Mouse (Mus musculus) intestine, embryonic 16.5 days (tissue): ENCODE measurements around the gene Zfp423. TPM values are rescaled to one million over a fixed set of nuclear protein-coding genes. Genes with fewer than 3 reads are reported as not detected.

Source experiments
- ATAC-seq: fragments of 200-750 bp; cut with Nextera tagmentation; 2 replicates; pipeline ENCODE4 v1.8.0; 2017; ENCODE audit warnings: moderate TSS enrichment, moderate library complexity
- H3K27ac ChIP-seq: fragments of 300-500 bp; sonication (generic); 2 replicates; pipeline ENCODE4 v1.5.1; 2014; ENCODE audit warnings: mild to moderate bottlenecking, low read length
- H3K27me3 ChIP-seq: fragments of 300-500 bp; sonication (generic); replicated peaks from 2 replicates; pipeline ENCODE4 v1.6.1; 2014; ENCODE audit warnings: low read length, control low read depth, mixed read lengths; ENCODE audit not compliant: control insufficient read depth, insufficient read depth
- H3K36me3 ChIP-seq: fragments of 300-500 bp; sonication (generic); 2 replicates; pipeline ENCODE4 v1.6.1; 2014; ENCODE audit warnings: low read length, control low read depth; ENCODE audit not compliant: control insufficient read depth, insufficient read depth
- H3K4me1 ChIP-seq: fragments of 300-500 bp; sonication (generic); 2 replicates; pipeline ENCODE4 v1.6.1; 2014; ENCODE audit warnings: low read length, control low read depth, mixed read lengths; ENCODE audit not compliant: control insufficient read depth, insufficient read depth
- H3K4me2 ChIP-seq: fragments of 300-500 bp; sonication (generic); 2 replicates; pipeline ENCODE4 v1.6.1; 2014; ENCODE audit warnings: low read depth, low read length, control low read depth
- H3K4me3 ChIP-seq: fragments of 300-500 bp; sonication (generic); 2 replicates; pipeline ENCODE4 v1.5.1; 2014; ENCODE audit warnings: mild to moderate bottlenecking, low read length
- H3K9ac ChIP-seq: fragments of 300-500 bp; sonication (generic); 2 replicates; pipeline ENCODE4 v1.6.1; 2014; ENCODE audit warnings: low read depth, low read length
- H3K9me3 ChIP-seq: fragments of 300-500 bp; sonication (generic); 2 replicates; pipeline ENCODE4 v1.6.1; 2016; ENCODE audit warnings: low read length, control low read depth; ENCODE audit not compliant: control insufficient read depth
- WGBS: fragments of 180-500 bp; shearing (Covaris S2); extraction: QIAGEN DNeasy Blood & Tissue Kit; methylation state at CpG from one replicate; pipeline ENCODE4 v1.1.7; 2014; 5-methylcytosine and 5-hydroxymethylcytosine counted together
- polyA plus RNA-seq: library from polyadenylated mRNA; unstranded; fragments of >200 nt; fragmentation: Nextera tagmentation; extraction: Ambion mirVana; gene quantifications from 2 replicates; pipeline ENCODE4 v1.2.1, GENCODE M21; 2015

Zfp423 gene
- polyA plus RNA-seq, 1 experiment from 2014 or later = 2.4 TPM

DNA sequence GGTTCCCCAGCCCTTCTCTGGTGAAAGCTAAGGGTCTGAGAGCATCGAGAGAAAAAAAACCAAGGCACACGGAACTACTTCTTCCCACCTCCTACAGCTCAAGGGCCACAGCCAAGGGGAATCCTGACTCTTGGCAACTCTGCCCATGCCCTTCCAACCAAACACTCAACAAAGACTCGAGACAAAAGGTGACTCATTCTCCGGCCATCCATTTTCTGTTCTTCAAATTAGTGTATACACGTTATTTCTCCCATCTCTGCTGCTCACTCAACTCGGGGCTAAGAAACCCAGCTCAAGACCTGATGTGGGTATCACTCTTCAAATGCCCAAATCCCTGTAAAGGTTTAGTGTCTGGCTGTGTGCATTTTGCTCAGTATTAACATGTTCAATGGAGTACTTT lies 214.8 kb downstream of the Zfp423 start:
- 83% methylated on average over 6 of the region's 6 CpGs for WGBS
- no peaks in the 10 kb centered on the region for H3K27me3 ChIP-seq

DNA sequence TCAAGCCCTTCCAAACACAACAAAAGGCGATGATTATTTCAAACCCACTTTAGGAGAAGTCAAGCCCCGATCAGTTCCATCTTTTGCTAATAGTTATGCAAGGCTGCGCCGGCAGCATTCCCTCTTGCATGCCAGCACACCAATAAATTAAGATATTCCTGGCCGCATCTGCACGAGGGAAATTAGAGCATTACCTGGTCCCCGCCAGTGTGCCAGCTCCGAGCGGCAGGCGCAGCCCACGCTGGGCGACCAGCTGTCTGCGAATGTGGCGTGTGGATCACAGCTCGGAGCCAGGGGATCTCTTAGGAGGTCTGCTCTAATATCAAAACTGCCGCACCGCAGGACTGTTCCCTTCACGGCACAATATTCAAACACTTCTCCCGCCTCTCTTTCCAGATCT lies 217.4 kb downstream of the Zfp423 start:
- no peaks in the 10 kb centered on the region for H3K36me3 ChIP-seq
- ATAC-seq = no peak
- no peak overlapping the region for H3K4me3 ChIP-seq
- no peak overlapping the region for H3K9ac ChIP-seq
- 86% methylated on average over 19 of the region's 19 CpGs for WGBS
- H3K4me1 ChIP-seq = peaks cover 7% of the 10 kb centered on the region
- no peak overlapping the region for H3K27ac ChIP-seq
- no peak overlapping the region for H3K4me2 ChIP-seq
- H3K9me3 ChIP-seq = no peaks in the 10 kb centered on the region
- H3K27me3 ChIP-seq = no peaks in the 10 kb centered on the region

More for the DNA sequence above, 214.8 kb downstream of the Zfp423 start:
- Histone ChIP-seq H3K9me3 (no peaks in the 10 kb centered on the region), H3K4me2 (no peak overlapping the region), H3K9ac (no peak overlapping the region), H3K4me1 (peaks cover 15% of the 10 kb centered on the region), H3K27ac (no peak overlapping the region), H3K36me3 (no peaks in the 10 kb centered on the region), H3K4me3 (no peak overlapping the region)
- no peak for ATAC-seq

DNA sequence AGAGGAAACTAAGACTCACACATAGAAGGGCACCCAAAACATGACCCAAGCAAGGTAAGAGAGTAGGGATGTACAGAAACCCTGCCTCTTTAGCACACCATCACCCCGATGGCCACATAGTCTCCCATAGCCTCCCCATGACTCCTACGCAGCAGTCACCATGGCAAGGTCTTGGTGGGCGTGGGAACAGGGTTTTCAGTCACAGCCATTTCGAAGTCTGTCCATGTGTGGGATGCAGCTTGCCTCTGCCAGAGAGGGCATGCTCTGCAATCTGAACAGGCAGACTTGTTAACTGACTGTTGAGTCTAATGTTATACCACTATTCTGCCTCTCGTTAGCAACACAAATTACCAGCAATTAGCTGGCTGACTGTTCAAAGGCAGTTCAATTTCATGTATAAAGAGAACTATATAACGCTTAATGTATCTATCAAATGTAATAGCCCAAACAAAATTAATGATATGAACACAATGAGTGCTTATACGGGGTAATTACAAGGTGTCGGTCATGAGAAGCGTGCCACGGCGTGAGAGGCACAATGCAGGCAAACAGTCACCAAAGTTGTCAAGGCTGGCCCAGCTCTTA lies 218.4 kb downstream of the Zfp423 start:
- Histone ChIP-seq H3K9ac (no peak overlapping the region), H3K36me3 (no peaks in the 10 kb centered on the region), H3K27ac (no peak overlapping the region), H3K4me3 (no peak overlapping the region), H3K9me3 (no peaks in the 10 kb centered on the region), H3K4me2 (no peak overlapping the region), H3K4me1 (peaks cover 2% of the 10 kb centered on the region), H3K27me3 (no peaks in the 10 kb centered on the region)
- no peak for ATAC-seq
- WGBS = 92% methylated on average over 11 of the region's 11 CpGs

DNA sequence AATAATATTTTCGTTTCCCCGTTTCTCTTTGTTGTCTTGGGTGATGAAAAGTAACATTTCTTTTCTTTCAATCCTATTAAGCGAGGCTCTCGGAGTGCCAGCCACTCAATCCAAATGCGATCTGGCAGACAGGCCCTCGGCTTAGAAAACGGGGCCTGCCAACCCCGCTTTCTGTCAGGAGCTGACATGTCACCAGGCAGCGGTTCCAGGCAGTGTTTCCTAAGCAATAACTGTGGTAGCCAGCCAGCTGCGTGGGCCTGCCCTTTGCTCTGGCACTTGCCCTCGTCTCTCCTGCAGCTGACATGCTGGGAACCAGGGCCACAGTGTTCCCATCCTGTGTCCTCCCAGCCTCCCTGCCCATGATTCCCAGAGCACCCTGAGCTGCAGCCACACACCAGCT lies 221.5 kb downstream of the Zfp423 start:
- no peak for ATAC-seq
- Histone ChIP-seq H3K36me3 (no peaks in the 10 kb centered on the region), H3K27ac (no peak overlapping the region), H3K4me3 (no peak overlapping the region), H3K27me3 (no peaks in the 10 kb centered on the region), H3K9ac (no peak overlapping the region), H3K4me1 (no peaks in the 10 kb centered on the region), H3K4me2 (no peak overlapping the region), H3K9me3 (no peaks in the 10 kb centered on the region)
- WGBS = 69% methylated on average over 11 of the region's 11 CpGs

DNA sequence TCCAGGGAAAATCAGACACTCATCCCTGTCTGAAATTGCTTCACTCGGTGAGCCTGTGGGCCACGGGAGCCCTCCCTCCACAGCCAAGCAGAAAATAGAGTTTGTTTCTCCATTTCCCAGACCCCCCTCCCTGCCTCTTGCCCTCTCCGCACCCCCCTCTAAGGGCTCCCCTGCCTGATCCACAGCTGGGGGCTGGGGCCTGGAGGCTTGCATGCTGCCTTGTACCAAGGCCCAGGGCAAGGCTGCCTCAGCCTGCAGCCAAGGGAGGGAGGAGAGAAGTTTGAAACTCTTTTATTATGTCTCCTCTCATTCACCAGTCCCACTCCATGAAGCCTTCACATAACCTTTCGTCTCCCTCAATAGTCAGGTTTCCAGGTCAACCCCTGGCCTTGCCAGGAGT lies 224.5 kb downstream of the Zfp423 start:
- H3K9me3 ChIP-seq = no peaks in the 10 kb centered on the region
- H3K4me2 ChIP-seq = no peak overlapping the region
- WGBS = 54% methylated on average over 4 of the region's 4 CpGs
- no peak overlapping the region for H3K4me3 ChIP-seq
- H3K27me3 ChIP-seq = no peaks in the 10 kb centered on the region
- H3K4me1 ChIP-seq = no peaks in the 10 kb centered on the region
- ATAC-seq = no peak
- no peaks in the 10 kb centered on the region for H3K36me3 ChIP-seq
- H3K27ac ChIP-seq = no peak overlapping the region
- no peak overlapping the region for H3K9ac ChIP-seq

DNA sequence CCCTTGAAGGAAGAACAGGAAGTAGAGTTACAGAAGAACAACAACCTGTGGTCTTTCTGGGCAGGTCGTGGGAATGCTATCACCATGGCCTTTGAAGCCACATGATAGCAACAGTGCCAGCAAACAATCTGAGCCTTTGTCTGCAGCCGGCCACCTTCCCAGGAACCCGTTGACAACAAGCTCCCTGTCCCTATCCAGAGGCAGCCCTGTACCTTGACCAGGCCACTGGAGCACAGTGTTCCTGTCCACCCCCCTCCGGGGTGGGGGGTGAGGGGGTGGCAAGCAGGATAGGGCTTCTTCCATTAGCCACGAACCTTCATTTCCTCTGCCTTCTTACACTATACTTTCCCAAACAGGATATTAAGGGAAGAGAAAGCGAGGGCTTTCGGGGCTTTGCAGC lies 224.9 kb downstream of the Zfp423 start:
- WGBS = 47% methylated on average over 7 of the region's 7 CpGs
- H3K4me2 ChIP-seq = no peak overlapping the region
- peak; percentile 81 for ATAC-seq
- H3K4me1 ChIP-seq = no peaks in the 10 kb centered on the region
- no peaks in the 10 kb centered on the region for H3K36me3 ChIP-seq
- no peaks in the 10 kb centered on the region for H3K9me3 ChIP-seq
- H3K27me3 ChIP-seq = no peaks in the 10 kb centered on the region
- H3K9ac ChIP-seq = no peak overlapping the region
- no peak overlapping the region for H3K27ac ChIP-seq
- no peak overlapping the region for H3K4me3 ChIP-seq

DNA sequence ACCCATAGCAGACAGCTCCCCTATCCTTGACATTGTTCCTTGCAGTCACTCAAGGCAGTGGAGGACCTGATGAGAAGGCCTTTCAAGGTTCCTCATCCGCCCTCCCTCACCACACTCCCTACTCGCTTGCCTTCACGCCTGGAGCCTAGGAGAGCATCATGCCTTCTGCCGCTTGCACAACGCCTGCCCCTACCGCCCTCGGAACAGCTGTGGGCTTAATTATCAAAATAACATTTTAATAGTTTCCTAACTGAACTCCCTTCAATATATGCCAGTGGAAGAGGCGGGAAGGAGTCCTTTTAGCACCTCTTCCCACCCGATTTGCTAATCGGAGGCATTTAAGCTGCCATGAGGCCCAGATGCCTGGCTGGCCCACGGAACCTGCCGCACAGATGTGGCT lies 228.3 kb downstream of the Zfp423 start:
- WGBS = 96% methylated on average over 12 of the region's 12 CpGs
- no peak for ATAC-seq
- H3K4me3 ChIP-seq = no peak overlapping the region

DNA sequence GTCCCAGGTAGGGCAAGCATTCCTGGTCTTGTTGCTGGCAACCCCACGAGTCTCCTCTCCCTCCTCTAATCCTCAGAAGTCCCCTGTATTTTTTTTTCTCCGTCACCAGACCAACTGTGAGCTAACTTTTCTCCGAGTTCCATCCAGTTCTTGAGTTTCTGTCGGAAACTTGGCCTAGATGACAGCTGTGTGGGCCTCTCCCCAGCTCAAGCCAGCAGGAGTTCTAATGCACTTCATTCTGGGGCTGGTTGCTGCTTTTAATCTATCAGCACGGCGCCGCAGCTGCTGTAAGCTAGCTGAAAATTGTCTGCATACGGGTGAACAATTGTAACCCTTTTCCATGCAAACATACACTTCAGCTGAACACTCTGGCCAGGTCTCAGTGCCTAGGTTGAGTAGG lies 236.4 kb downstream of the Zfp423 start:
- Histone ChIP-seq H3K4me2 (no peak overlapping the region), H3K27ac (no peak overlapping the region), H3K9ac (no peak overlapping the region), H3K9me3 (no peaks in the 10 kb centered on the region), H3K4me3 (no peak overlapping the region), H3K4me1 (peaks cover 4% of the 10 kb centered on the region; the same call in 1 of the 2 replicates), H3K36me3 (no peaks in the 10 kb centered on the region), H3K27me3 (no peaks in the 10 kb centered on the region)
- 66% methylated on average over 8 of the region's 8 CpGs for WGBS
- ATAC-seq = no peak

More for the DNA sequence above, 228.3 kb downstream of the Zfp423 start:
- Histone ChIP-seq H3K36me3 (no peaks in the 10 kb centered on the region), H3K9me3 (no peaks in the 10 kb centered on the region), H3K9ac (no peak overlapping the region), H3K27me3 (no peaks in the 10 kb centered on the region), H3K4me2 (no peak overlapping the region), H3K4me1 (no peaks in the 10 kb centered on the region), H3K27ac (no peak overlapping the region)

DNA sequence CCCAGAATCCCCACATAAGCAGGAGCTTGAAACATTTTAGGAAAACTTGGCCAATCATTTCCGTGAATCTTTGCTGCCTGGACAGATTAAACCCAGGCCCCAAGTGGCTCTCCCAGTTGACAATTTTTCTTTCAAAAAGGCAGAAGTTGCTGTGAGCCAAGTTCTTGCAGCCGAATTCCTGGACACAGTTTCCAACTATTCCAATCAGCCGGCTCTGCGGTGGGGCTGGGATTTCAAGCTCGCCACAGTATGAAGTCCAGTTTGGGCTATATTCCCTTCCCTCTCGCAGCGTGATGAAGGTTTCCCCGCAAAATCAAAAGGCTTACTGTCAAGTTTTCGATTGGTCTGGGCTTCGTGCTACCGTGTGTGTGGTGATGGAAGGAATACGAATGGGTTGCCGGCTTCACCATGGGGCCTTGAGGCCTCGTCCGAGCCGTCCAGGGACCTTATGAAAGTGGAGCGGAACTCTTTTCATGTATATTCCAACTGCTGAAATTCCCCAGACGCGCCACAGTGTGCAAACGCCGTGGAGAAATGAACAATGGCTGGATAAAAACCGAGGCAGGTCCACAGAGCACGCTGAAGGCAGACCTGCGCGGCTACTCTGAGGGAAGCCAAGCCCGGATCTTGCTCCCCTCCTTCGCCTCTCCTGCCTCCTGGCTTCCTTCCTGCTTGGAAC lies 240.1 kb downstream of the Zfp423 start:
- H3K4me3 ChIP-seq = no peak overlapping the region
- WGBS = 64% methylated on average over 27 of the region's 27 CpGs

DNA sequence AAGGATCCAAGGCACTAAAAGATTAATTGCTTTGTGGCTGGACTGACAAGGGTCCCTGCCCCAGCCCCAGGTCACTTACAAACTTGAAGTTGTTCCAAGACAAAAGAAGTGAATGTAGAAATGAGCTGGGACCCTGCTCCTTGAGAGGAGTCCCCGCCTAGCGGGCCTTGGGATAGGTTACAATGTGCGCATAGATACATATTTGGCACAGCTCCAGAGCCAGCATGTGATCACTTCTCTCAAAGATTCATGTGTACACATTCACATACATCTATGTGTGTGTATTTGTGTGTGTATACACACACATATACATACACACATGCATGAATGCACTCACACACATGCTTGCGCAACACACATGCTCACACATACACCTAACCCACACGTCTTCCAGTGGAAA lies 241.9 kb downstream of the Zfp423 start:
- no peaks in the 10 kb centered on the region for H3K27me3 ChIP-seq
- H3K9me3 ChIP-seq = no peaks in the 10 kb centered on the region
- H3K9ac ChIP-seq = no peak overlapping the region
- H3K4me1 ChIP-seq = peaks cover 10% of the 10 kb centered on the region
- H3K4me2 ChIP-seq = no peak overlapping the region
- peak; percentile 39; the same call in 1 of the 2 replicates for ATAC-seq
- no peak overlapping the region for H3K4me3 ChIP-seq
- H3K27ac ChIP-seq = no peak overlapping the region
- whole genome bisulfite sequencing = 69% methylated on average over 5 of the region's 5 CpGs
- H3K36me3 ChIP-seq = no peaks in the 10 kb centered on the region

More for the DNA sequence above, 240.1 kb downstream of the Zfp423 start:
- Histone ChIP-seq H3K27me3 (no peaks in the 10 kb centered on the region), H3K4me1 (peaks cover 10% of the 10 kb centered on the region), H3K9ac (no peak overlapping the region), H3K36me3 (no peaks in the 10 kb centered on the region), H3K4me2 (no peak overlapping the region), H3K9me3 (no peaks in the 10 kb centered on the region), H3K27ac (no peak overlapping the region)
- ATAC-seq = no peak
